Mouse (Mus musculus) heart, embryonic 14.5 days (tissue): ENCODE measurements around the gene Vipas39. TPM values are rescaled to one million over a fixed set of nuclear protein-coding genes. Genes with fewer than 3 reads are reported as not detected.

Experiments
- ATAC-seq: fragments of 200-750 bp; cut with Nextera tagmentation; 2 replicates; pipeline ENCODE4 v1.8.0; 2017; ENCODE audit warnings: low read depth, moderate TSS enrichment; ENCODE audit not compliant: insufficient number of reproducible peaks, insufficient read depth, low FRiP score
- H3K27ac ChIP-seq, 2 experiments: fragments of 200-500 bp in 1 of 2; fragments of 300-500 bp in 1 of 2; sonication (generic) in 1 of 2; replicated peaks in 1 of 2; 2 replicates each; pipeline ENCODE4 v1.5.1; 2012 to 2014; ENCODE audit warnings: low read depth in 2 of 2, low read length in 2 of 2, control low read depth in 1 of 2, mild to moderate bottlenecking in 1 of 2, mixed read lengths in 1 of 2; ENCODE audit not compliant: control insufficient read depth in 1 of 2, insufficient read depth in 1 of 2
- H3K27me3 ChIP-seq: fragments of 300-500 bp; sonication (generic); 2 replicates; pipeline ENCODE4 v1.6.1; 2014; ENCODE audit warnings: mild to moderate bottlenecking, low read length, control low read depth; ENCODE audit not compliant: control insufficient read depth, insufficient read depth
- H3K36me3 ChIP-seq: fragments of 300-500 bp; sonication (generic); 2 replicates; pipeline ENCODE4 v1.6.1; 2014; ENCODE audit warnings: mild to moderate bottlenecking, control low read depth, low read length, mixed read lengths; ENCODE audit not compliant: control insufficient read depth, insufficient read depth
- H3K4me1 ChIP-seq, 2 experiments: fragments of 200-500 bp in 1 of 2; fragments of 300-500 bp in 1 of 2; sonication (generic) in 1 of 2; 2 replicates each; pipeline ENCODE4 v1.6.1; 2012 to 2014; ENCODE audit warnings: low read length in 2 of 2, control low read depth in 1 of 2, mixed read lengths in 1 of 2; ENCODE audit not compliant: control insufficient read depth in 2 of 2, insufficient read depth in 2 of 2
- H3K4me2 ChIP-seq: fragments of 300-500 bp; sonication (generic); 2 replicates; pipeline ENCODE4 v1.6.1; 2014; ENCODE audit warnings: mild to moderate bottlenecking, low read length
- H3K4me3 ChIP-seq, 2 experiments: fragments of 200-500 bp in 1 of 2; fragments of 300-500 bp in 1 of 2; sonication (generic) in 1 of 2; 2 replicates each; pipeline ENCODE4 v1.5.1; 2012 to 2014; ENCODE audit warnings: low read length in 2 of 2, mild to moderate bottlenecking in 2 of 2, control low read depth in 1 of 2, low read depth in 1 of 2, moderate library complexity in 1 of 2; ENCODE audit not compliant: control insufficient read depth in 1 of 2, insufficient read depth in 1 of 2
- H3K9ac ChIP-seq: fragments of 300-500 bp; sonication (generic); 2 replicates; pipeline ENCODE4 v1.6.1; 2014; ENCODE audit warnings: mild to moderate bottlenecking, low read length
- H3K9me3 ChIP-seq: fragments of 300-500 bp; sonication (generic); 2 replicates; pipeline ENCODE4 v1.6.1; 2016; ENCODE audit warnings: low read length, control low read depth; ENCODE audit not compliant: control insufficient read depth
- WGBS: fragments of 180-500 bp; shearing (Covaris S2); extraction: QIAGEN DNeasy Blood & Tissue Kit; methylation state at CpG from one replicate; pipeline ENCODE4 v1.1.7; 2014; 5-methylcytosine and 5-hydroxymethylcytosine counted together
- polyA plus RNA-seq: library from polyadenylated mRNA; unstranded; fragments of >200 nt; fragmentation: Nextera tagmentation; extraction: Ambion mirVana; gene quantifications from 2 replicates; pipeline ENCODE4 v1.2.1, GENCODE M21; 2014

Vipas39 gene
- polyA plus RNA-seq, 1 experiment from 2014 or later = 39.2 TPM

DNA sequence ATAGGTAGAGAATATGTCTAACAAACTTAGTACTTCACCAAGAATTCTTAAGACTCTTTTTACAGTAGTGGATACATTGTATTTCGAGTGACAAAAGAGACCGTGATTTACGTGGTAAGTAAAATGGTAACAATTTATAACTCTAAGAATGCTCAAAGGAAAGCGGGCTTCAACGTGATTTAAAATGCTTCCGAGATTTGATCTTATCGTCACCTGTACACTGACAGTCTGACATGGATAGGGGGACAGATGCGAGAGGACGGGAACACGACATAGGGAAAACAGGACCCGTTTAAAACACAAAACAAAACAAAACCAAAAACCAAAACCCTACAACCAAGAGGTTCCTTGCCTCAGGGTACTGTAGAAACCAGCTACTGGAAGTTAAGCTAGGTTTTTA, 612 bp downstream of the Vipas39 start:
- Histone ChIP-seq H3K4me2 (peak overlapping the region; percentile 67), H3K4me3 (peak overlapping the region; percentile 85), H3K9ac (peak overlapping the region; percentile 93), H3K36me3 (peaks cover 63% of the 10 kb centered on the region), H3K27ac (peak overlapping the region; percentile 89 to 92; a peak in 3 of 4 replicates), H3K27me3 (no peaks in the 10 kb centered on the region), H3K9me3 (no peaks in the 10 kb centered on the region), H3K4me1 (peaks cover 5 to 15% of the 10 kb centered on the region in 2 experiments)
- 19% methylated on average over 11 of the region's 11 CpGs for WGBS
- no peak for ATAC-seq

DNA sequence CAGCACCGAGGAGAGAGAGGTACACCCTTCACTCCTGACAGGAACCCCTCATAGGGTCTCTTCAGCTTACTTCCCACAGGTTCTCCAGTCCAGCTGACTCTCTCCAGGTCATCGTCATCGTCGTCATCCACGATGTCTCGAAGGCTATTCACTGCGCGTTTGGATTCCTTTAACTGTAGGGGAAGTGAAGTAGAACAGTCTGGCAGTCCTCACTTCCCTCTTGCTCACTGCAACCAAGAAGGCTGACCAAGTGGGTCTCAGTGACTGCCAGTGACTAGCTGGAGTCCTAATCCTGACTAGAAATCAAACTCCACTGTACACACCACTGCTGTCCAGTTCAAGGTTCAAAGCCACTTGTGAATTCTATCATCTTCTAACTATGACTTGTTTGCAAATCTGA, 5.5 kb downstream of the Vipas39 start:
- peaks cover 84% of the 10 kb centered on the region for H3K36me3 ChIP-seq
- 95% methylated on average over 8 of the region's 8 CpGs for WGBS
- ATAC-seq = no peak
- H3K4me2 ChIP-seq = no peak overlapping the region
- no peaks in the 10 kb centered on the region for H3K9me3 ChIP-seq
- no peaks in the 10 kb centered on the region for H3K27me3 ChIP-seq
- no peak overlapping the region for H3K9ac ChIP-seq
- no peak overlapping the region for H3K27ac ChIP-seq
- no peak overlapping the region for H3K4me3 ChIP-seq
- H3K4me1 ChIP-seq = peaks cover 0 to 5% of the 10 kb centered on the region in 2 experiments; a peak in 1 of 4 replicates

DNA sequence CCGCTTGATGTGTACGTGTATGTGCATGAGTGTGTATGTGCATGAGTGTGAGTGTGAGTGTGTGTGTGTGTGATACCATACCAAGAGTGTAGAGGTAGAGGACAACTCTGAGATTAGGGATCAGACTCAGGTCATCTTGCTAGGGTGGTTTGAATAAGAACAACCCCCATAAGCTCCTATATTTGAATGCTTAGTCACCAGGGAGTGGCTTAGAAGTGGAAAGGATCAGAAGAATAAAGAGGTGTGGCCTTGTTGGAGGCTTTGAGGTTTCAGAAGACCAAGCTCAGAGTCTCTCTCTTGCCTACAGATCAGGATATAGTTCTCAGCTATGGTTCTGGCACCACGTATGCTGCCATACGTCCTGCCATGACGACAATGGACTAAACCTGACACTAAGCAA, 9.4 kb downstream of the Vipas39 start:
- Histone ChIP-seq H3K27me3 (no peaks in the 10 kb centered on the region), H3K36me3 (peaks cover 97% of the 10 kb centered on the region), H3K9ac (no peak overlapping the region), H3K4me2 (no peak overlapping the region), H3K4me1 (no peaks in the 10 kb centered on the region), H3K27ac (no peak overlapping the region), H3K4me3 (no peak overlapping the region), H3K9me3 (no peaks in the 10 kb centered on the region)
- no peak for ATAC-seq
- WGBS = 88% methylated on average over 5 of the region's 5 CpGs

DNA sequence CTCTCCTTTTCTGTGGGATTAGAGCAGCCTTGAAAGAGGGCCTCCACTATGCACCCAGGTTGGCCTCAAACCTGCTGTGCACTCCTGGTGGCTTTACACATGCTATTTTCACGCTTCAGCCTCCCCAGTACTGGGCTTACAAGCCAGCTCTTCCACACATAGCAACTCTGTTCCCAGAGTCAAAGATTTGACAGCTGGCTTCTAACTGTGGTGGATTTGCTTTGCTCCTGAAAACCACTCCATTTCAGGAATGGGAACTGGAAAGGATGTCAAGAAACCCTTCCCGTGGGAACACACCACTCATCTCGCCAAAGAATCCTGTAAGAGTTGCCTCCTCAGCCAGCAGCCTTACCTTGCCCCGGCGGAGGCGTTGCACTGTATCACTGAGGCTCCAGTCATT, 12.2 kb downstream of the Vipas39 start:
- no peaks in the 10 kb centered on the region for H3K27me3 ChIP-seq
- H3K27ac ChIP-seq = no peak overlapping the region
- no peaks in the 10 kb centered on the region for H3K9me3 ChIP-seq
- H3K36me3 ChIP-seq = peaks cover 97% of the 10 kb centered on the region
- ATAC-seq = no peak
- H3K4me2 ChIP-seq = no peak overlapping the region
- no peak overlapping the region for H3K9ac ChIP-seq
- H3K4me3 ChIP-seq = no peak overlapping the region
- no peaks in the 10 kb centered on the region for H3K4me1 ChIP-seq
- WGBS = 93% methylated on average over 6 of the region's 6 CpGs

DNA sequence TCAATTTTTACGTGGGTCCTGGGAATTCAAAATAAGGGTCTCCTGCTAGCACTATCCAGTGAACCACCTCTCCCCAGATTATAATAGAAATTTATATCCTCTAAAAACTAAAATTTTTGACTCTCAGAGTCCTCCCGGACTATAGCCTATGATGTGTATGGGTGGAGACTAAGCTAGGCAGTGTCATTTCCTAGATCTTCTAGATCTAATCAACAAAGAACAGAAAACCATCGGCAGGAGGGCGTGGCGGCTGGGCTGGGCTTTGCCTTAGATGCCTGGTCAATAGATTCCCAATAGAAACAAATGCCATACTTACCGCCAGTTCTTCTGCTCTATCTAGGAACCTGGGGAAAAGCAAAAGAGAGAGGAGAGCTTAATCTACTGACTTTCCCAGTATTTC, 15.9 kb downstream of the Vipas39 start:
- Histone ChIP-seq H3K4me2 (no peak overlapping the region), H3K27ac (no peak overlapping the region), H3K36me3 (peaks cover 94% of the 10 kb centered on the region), H3K4me3 (no peak overlapping the region), H3K9ac (no peak overlapping the region), H3K4me1 (no peaks in the 10 kb centered on the region), H3K9me3 (no peaks in the 10 kb centered on the region), H3K27me3 (no peaks in the 10 kb centered on the region)
- WGBS = 89% methylated on average over 6 of the region's 6 CpGs
- no peak for ATAC-seq

DNA sequence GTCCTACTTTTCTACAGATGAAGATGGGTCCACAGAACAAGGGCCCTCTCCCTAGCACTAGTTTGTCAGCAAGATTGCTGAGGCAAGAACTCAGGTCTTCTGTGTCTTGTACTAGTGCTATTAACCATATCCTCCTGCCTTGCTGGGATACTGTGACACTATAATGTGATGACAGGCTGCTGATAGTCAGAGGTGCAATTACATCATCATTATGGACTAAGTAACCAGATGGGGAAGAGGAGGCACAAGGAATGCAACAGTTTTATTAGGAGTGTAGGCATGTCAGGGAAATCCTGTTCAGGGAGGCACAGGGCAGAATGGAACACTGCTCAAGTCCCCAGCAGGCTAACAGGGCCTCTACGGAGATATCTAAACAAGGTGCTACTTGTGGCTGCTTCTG, 27.4 kb downstream of the Vipas39 start, which contains the start of gene Noxred1:
TSS of gene Noxred1 (minus strand) at position 101 of the 400 bp plus-strand sequence.
- Histone ChIP-seq H3K27ac (peak within 1 kb of the TSS; percentile 38 to 54; a peak in 3 of 4 replicates), H3K9ac (no peak within 1 kb of the TSS), H3K4me1 (peaks cover 7 to 9% of the 10 kb centered on the region in 2 experiments), H3K27me3 (no peaks in the 10 kb centered on the region), H3K4me2 (no peak within 1 kb of the TSS), H3K9me3 (no peaks in the 10 kb centered on the region), H3K36me3 (peaks cover 58% of the 10 kb centered on the region), H3K4me3 (no peak within 1 kb of the TSS)
- 10% methylated on average over 1 of the region's 1 CpGs for WGBS
- ATAC-seq = 0 out of 2 replicates have a peak, but pooled peaks have one; percentile 21

DNA sequence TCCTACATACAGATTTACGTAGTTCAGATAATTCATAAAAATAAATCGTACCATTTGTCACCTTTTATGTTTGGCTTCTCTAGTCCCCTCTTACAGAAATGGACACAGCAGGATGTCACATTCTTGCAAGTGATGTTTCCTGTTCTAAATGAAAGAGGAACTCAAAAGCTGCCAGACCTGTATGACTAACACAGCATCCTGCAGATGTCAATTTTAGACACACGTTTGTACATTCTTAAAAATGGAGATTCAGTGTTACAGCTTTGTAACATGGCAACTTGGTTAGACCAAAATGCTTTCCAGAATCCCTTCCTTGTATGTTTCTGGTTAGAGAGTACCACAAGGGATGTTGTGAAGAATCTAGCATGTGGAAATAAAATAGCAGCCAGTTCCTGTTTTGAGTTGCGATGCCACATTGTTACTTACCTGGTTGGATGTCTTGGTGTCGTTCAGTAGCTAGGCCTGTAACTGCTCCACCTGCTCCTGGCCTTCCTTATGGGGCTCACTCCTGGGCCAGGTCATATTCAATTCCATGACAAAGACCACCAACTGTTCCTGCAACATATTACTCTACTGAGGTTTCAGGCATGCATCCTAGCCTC, 29.1 kb downstream of the Vipas39 start:
- Histone ChIP-seq H3K27me3 (no peaks in the 10 kb centered on the region), H3K4me3 (no peak overlapping the region), H3K9ac (no peak overlapping the region), H3K27ac (no peak overlapping the region), H3K4me2 (no peak overlapping the region), H3K36me3 (peaks cover 43% of the 10 kb centered on the region), H3K9me3 (no peaks in the 10 kb centered on the region), H3K4me1 (peaks cover 7 to 9% of the 10 kb centered on the region in 2 experiments)
- 87% methylated on average over 5 of the region's 5 CpGs for WGBS
- ATAC-seq = no peak

DNA sequence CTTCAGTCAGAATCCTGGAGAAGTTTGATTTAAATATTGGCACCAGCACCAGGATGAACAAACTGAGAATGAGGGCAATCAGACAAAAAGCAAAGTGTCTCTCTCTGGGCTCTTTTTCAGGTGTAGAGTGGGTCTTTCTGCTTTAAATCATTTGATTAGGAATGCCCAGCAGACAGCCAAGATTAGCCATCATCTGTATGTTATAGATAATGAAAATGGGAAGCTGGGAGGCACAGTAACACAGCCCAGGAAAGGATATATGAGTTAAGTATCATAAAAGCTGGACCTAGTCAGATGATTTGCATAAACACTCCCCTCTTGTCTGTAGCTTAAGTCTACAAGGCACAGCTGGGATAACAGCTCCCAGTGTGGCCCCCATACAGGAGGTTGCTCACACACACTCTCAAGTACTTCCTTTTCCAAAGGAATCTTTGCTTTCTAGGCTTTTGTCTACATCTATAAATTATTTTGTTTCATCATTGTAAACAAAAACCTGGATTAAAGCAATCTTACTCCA, 35.6 kb downstream of the Vipas39 start:
- H3K9me3 ChIP-seq = no peaks in the 10 kb centered on the region; the same call in 1 of the 2 replicates
- no peak for ATAC-seq
- H3K36me3 ChIP-seq = no peaks in the 10 kb centered on the region
- H3K27me3 ChIP-seq = no peaks in the 10 kb centered on the region
- H3K9ac ChIP-seq = no peak overlapping the region
- H3K4me1 ChIP-seq = no peaks in the 10 kb centered on the region
- H3K4me3 ChIP-seq = no peak overlapping the region
- H3K4me2 ChIP-seq = no peak overlapping the region
- no peak overlapping the region for H3K27ac ChIP-seq
